Mouse (Mus musculus) hindbrain, embryonic 13.5 days (tissue): ENCODE data around the gene Egln1. TPM values are rescaled to one million over a fixed set of nuclear protein-coding genes. Genes with fewer than 3 reads are reported as not detected.
A peak's percentile ranks its signal among the peaks of the same experiment; 100 is the strongest.

Experiments used
- ATAC-seq: fragments of 200-750 bp; cut with Nextera tagmentation; 2 replicates; pipeline ENCODE4 v1.8.0; 2017; ENCODE audit warnings: moderate TSS enrichment; ENCODE audit not compliant: low FRiP score
- H3K27ac ChIP-seq: fragments of 300-500 bp; sonication (generic); 2 replicates; pipeline ENCODE4 v1.5.1; 2015; ENCODE audit warnings: inconsistent platforms, mild to moderate bottlenecking, moderate library complexity
- H3K27me3 ChIP-seq: fragments of 300-500 bp; sonication (generic); 2 replicates; pipeline ENCODE4 v1.6.1; 2015; ENCODE audit warnings: mild to moderate bottlenecking, inconsistent platforms
- H3K36me3 ChIP-seq: fragments of 300-500 bp; sonication (generic); 2 replicates; pipeline ENCODE4 v1.6.1; 2015; ENCODE audit warnings: mild to moderate bottlenecking, inconsistent platforms
- H3K4me1 ChIP-seq: fragments of 300-500 bp; sonication (generic); replicated peaks from 2 replicates; pipeline ENCODE4 v1.6.1; 2015; ENCODE audit warnings: inconsistent platforms
- H3K4me2 ChIP-seq: fragments of 300-500 bp; sonication (generic); 2 replicates; pipeline ENCODE4 v1.6.1; 2015; ENCODE audit warnings: inconsistent platforms, mild to moderate bottlenecking, moderate library complexity
- H3K4me3 ChIP-seq: fragments of 300-500 bp; sonication (generic); 2 replicates; pipeline ENCODE4 v1.5.1; 2015; ENCODE audit warnings: mild to moderate bottlenecking, inconsistent platforms
- H3K9ac ChIP-seq: fragments of 300-500 bp; sonication (generic); 2 replicates; pipeline ENCODE4 v1.6.1; 2015; ENCODE audit warnings: mild to moderate bottlenecking, inconsistent platforms
- H3K9me3 ChIP-seq: fragments of 300-500 bp; sonication (generic); 2 replicates; pipeline ENCODE4 v1.6.1; 2016; ENCODE audit warnings: inconsistent platforms
- WGBS: fragments of 180-500 bp; shearing (Covaris S2); methylation state at CpG from one replicate; pipeline ENCODE4 v1.1.7; 2015; 5-methylcytosine and 5-hydroxymethylcytosine counted together
- polyA plus RNA-seq: library from polyadenylated mRNA; unstranded; fragments of >200 nt; fragmentation: Nextera tagmentation; extraction: Ambion mirVana; gene quantifications from 2 replicates; pipeline ENCODE4 v1.2.1, GENCODE M21; 2015

Gene Egln1
- polyA plus RNA-seq, 1 experiment from 2014 or later: 17.2 TPM

DNA sequence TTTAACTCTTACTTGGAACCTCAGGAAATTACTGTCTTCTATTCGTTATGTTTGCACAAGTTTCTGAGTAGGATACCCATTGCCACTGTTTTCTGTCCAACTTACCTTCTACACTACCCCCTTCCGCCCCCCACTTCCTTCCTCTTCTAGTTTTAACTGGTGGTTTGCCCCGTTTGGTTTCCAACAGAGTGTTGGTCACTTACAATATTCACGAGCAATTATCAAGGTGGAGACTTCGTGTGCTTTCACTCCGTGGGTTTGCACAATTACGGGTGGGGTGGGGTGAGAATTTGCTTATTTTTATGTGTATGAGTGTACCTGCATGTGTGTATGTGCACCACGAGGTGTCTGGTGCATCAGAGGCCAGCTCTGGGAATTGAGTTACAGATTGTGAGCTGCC is 85.4 kb downstream of the Egln1 start:
- ATAC-seq: no peak
- peak overlapping the region; percentile 95; the same call in 1 of the 2 replicates for H3K27ac ChIP-seq
- WGBS: 22% methylated on average over 8 of the region's 8 CpGs

DNA sequence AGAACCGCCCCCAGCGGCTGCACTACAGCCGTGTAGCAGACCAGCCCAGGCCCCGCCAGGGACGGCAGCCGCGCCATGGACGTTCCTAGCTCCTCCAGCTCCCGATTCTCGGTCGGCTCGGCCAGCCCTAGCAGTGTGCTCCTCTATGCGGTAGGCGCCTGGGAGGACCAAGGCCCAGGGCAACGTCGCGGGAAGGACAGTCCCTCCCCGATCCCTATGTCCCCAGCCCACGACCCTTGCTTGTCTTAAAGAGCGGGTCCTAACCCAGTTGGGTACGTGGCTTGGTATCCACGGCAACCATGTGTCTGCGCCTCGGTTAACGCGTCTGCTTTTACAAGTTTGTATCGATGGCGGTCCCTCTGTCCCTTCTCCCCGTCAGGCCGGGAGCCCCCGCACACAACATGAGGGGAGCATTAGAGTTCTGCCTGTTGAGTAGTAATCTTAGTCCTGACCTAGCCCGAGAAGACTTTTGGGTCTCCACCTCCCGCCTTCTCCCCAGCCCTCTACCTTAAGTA is 85.9 kb downstream of the Egln1 start:
- Histone ChIP-seq H3K27me3 (no peaks in the 10 kb centered on the region), H3K9ac (peak overlapping the region; percentile 95), H3K9me3 (no peaks in the 10 kb centered on the region), H3K4me3 (peak overlapping the region; percentile 93), H3K4me2 (peak overlapping the region; percentile 86), H3K4me1 (peaks cover 34% of the 10 kb centered on the region), H3K27ac (peak overlapping the region; percentile 95), H3K36me3 (peaks cover 25% of the 10 kb centered on the region)
- ATAC-seq: peak; percentile 90
- WGBS: 0% methylated on average over 32 of the region's 33 CpGs

More for the DNA sequence above, 85.4 kb downstream of the Egln1 start:
- Histone ChIP-seq H3K4me3 (peak overlapping the region; percentile 93), H3K9ac (peak overlapping the region; percentile 95), H3K27me3 (no peaks in the 10 kb centered on the region), H3K36me3 (peaks cover 20% of the 10 kb centered on the region), H3K9me3 (no peaks in the 10 kb centered on the region), H3K4me2 (peak overlapping the region; percentile 86), H3K4me1 (peaks cover 34% of the 10 kb centered on the region)

DNA sequence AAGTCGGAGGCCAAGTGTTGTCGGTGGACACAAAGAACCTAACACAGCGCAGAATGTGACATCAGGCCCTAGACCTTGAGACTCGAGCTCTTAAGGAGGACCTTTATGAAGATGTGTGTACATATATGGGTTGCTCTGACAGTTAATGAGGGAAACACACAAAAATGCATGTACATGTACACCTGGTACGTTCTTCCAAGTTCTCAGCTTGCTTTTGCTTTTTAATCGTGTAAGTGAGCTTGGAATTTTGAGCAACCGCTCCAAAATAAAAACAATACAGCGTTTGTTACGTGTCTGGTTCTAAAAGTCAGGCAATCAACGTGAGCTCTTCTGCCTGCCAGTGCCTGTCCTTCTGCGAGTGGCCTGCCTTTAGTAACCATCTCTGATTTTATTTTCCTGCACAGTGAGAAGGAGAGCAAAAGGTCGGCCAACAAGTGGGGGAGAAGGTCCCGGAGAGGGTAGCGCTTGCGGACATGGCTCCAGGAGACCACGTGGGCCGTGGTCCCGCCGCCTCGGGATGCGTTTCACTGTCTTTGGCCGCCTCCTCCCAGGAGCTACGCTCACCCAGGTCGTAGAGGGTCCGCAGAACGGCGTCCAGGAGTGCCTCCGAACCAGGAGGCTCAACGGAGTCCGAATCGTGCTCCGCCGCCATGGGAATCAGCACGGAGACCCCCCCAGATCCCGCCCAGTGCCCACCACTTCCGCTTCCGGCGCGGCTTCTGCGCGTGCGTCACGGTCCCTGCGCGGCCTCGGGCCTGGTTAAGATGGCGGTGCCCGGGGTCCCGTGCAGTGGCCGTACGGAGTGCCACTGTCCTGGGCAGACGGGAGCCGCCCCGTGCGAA is 86.6 kb downstream of the Egln1 start, which contains the start of the genes Gnpat and 2810004N23Rik:
Gene Gnpat (plus strand): TSS at position 713 of the 842 bp plus-strand sequence.
Gene 2810004N23Rik (minus strand): TSS at position 800 of the 842 bp plus-strand sequence.
- 1% methylated on average over 48 of the region's 55 CpGs for WGBS
- no peaks in the 10 kb centered on the region for H3K9me3 ChIP-seq
- peaks cover 33% of the 10 kb centered on the region for H3K4me1 ChIP-seq
- H3K4me2 ChIP-seq: peak within 1 kb of the TSS; percentile 86
- H3K27me3 ChIP-seq: no peaks in the 10 kb centered on the region
- H3K9ac ChIP-seq: peak within 1 kb of the TSS; percentile 95
- H3K36me3 ChIP-seq: peaks cover 32% of the 10 kb centered on the region
- H3K27ac ChIP-seq: peak within 1 kb of the TSS; percentile 95
- H3K4me3 ChIP-seq: peak within 1 kb of the TSS; percentile 93
- ATAC-seq: peak; percentile 99

DNA sequence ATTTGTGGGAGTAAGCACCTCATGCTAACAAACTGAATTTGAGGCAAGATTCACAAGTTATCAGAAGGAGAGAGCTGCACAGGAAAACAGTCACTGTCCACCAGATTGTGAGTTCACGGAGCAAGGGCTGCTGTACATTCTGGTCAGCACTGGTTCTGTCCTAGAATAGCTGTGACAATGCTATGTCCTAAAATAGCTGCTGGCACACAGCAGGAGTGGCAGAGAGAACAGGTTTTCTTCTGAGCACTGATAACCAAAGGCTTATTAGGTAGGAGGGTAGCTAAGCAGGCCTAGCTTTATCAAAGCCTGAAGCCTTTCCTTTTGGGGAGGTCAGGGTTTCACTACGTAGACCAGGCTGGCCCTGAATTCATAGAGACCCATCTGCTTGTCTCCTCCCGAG is 88.9 kb downstream of the Egln1 start:
- Histone ChIP-seq H3K9ac (no peak overlapping the region), H3K36me3 (peaks cover 55% of the 10 kb centered on the region), H3K4me3 (no peak overlapping the region), H3K4me2 (no peak overlapping the region), H3K9me3 (peaks cover 3% of the 10 kb centered on the region; the same call in 1 of the 2 replicates), H3K4me1 (peaks cover 25% of the 10 kb centered on the region), H3K27me3 (no peaks in the 10 kb centered on the region), H3K27ac (no peak overlapping the region)
- 94% methylated on average over 3 of the region's 3 CpGs for WGBS
- no peak for ATAC-seq

DNA sequence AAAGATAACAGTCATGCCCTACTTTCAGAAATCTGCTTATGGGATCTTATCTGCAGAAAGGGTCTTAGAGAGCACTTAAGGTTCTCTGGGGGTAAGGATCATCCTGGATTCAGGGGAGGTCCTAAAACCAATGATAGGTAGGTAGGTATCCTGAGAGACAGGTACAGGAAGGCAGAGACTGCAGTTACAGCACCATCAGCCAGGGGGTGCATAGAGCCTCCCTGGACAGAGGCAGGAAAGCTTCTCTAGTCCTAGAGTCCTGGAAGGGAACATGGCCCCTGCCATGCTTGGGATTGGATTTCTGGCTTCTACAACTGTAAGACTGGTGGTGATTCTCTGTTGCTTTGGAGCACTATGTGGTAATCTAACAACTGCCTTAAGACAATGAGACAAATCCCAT is 89.7 kb downstream of the Egln1 start:
- H3K27me3 ChIP-seq: no peaks in the 10 kb centered on the region
- peaks cover 10% of the 10 kb centered on the region; the same call in 1 of the 2 replicates for H3K9me3 ChIP-seq
- H3K9ac ChIP-seq: no peak overlapping the region
- no peak overlapping the region for H3K27ac ChIP-seq
- no peak overlapping the region for H3K4me3 ChIP-seq
- H3K36me3 ChIP-seq: peaks cover 62% of the 10 kb centered on the region
- H3K4me2 ChIP-seq: no peak overlapping the region
- no peak for ATAC-seq
- H3K4me1 ChIP-seq: peaks cover 18% of the 10 kb centered on the region

Other genes starting within 250 kb of the Egln1 start
- gene Ttc13, start 227.3 kb downstream of the Egln1 start, polyA plus RNA-seq: 58.6 and 61.6 TPM in 2 replicates
- gene Arv1, start 227.2 kb downstream of the Egln1 start, polyA plus RNA-seq: 32.8 and 33.3 TPM in 2 replicates
- 3.1 and 3.2 TPM in 2 replicates for gene Fam89a, start 197.5 kb downstream of the Egln1 start, polyA plus RNA-seq
- 20.5 and 20.6 TPM in 2 replicates for gene Trim67, start 156.2 kb downstream of the Egln1 start, polyA plus RNA-seq
- gene Gnpat, start 86.3 kb downstream of the Egln1 start, polyA plus RNA-seq: 83.6 and 85.0 TPM in 2 replicates
- 30.4 and 32.1 TPM in 2 replicates for gene 2810004N23Rik, start 86.2 kb downstream of the Egln1 start, polyA plus RNA-seq
- gene Exoc8, start 51.6 kb downstream of the Egln1 start, polyA plus RNA-seq: 13.2 and 13.8 TPM in 2 replicates
- gene Sprtn, start 51.4 kb downstream of the Egln1 start, polyA plus RNA-seq: 9.5 and 10.6 TPM in 2 replicates
- 176 and 184 TPM in 2 replicates for gene Tsnax, start 63.7 kb upstream of the Egln1 start, polyA plus RNA-seq
- gene Disc1, start 104.9 kb upstream of the Egln1 start, polyA plus RNA-seq: 1.3 and 2.1 TPM in 2 replicates